Mouse (Mus musculus) heart, embryonic 13.5 days (tissue): ENCODE data around the gene Olfr1475. TPM values are rescaled to one million over a fixed set of nuclear protein-coding genes. Genes with fewer than 3 reads are reported as not detected.
"Not testable (repeated sequence)": the region's sequence is repeated elsewhere in the genome, so short reads cannot be mapped to it uniquely, and the experiment has no call there.

Experiments
- ATAC-seq: fragments of 200-750 bp; cut with Nextera tagmentation; 2 replicates; pipeline ENCODE4 v1.8.0; 2017; ENCODE audit warnings: moderate TSS enrichment; ENCODE audit not compliant: insufficient number of reproducible peaks, low FRiP score, low TSS enrichment; ENCODE audit errors: extremely low read depth
- H3K27ac ChIP-seq: fragments of 300-500 bp; sonication (generic); replicated peaks from 2 replicates; pipeline ENCODE4 v1.5.1; 2015; ENCODE audit warnings: moderate library complexity, mild to moderate bottlenecking, inconsistent platforms
- H3K27me3 ChIP-seq: fragments of 300-500 bp; sonication (generic); replicated peaks from 2 replicates; pipeline ENCODE4 v1.6.1; 2015; ENCODE audit warnings: mild to moderate bottlenecking, inconsistent platforms
- H3K36me3 ChIP-seq: fragments of 300-500 bp; sonication (generic); 2 replicates; pipeline ENCODE4 v1.6.1; 2015; ENCODE audit warnings: mild to moderate bottlenecking, inconsistent platforms
- H3K4me1 ChIP-seq: fragments of 300-500 bp; sonication (generic); 2 replicates; pipeline ENCODE4 v1.6.1; 2015; ENCODE audit warnings: inconsistent platforms
- H3K4me2 ChIP-seq: fragments of 300-500 bp; sonication (generic); 2 replicates; pipeline ENCODE4 v1.6.1; 2015; ENCODE audit warnings: inconsistent platforms, mild to moderate bottlenecking, moderate library complexity
- H3K4me3 ChIP-seq: fragments of 300-500 bp; sonication (generic); 2 replicates; pipeline ENCODE4 v1.5.1; 2015; ENCODE audit warnings: moderate library complexity, mild to moderate bottlenecking, inconsistent platforms
- H3K9ac ChIP-seq: fragments of 300-500 bp; sonication (generic); 2 replicates; pipeline ENCODE4 v1.6.1; 2015; ENCODE audit warnings: inconsistent platforms, mild to moderate bottlenecking, moderate library complexity
- H3K9me3 ChIP-seq: fragments of 300-500 bp; sonication (generic); 2 replicates; pipeline ENCODE4 v1.6.1; 2016; ENCODE audit warnings: inconsistent platforms
- WGBS: fragments of 180-500 bp; shearing (Covaris S2); methylation state at CpG from one replicate; pipeline ENCODE4 v1.1.7; 2015; ENCODE audit warnings: mixed read lengths; 5-methylcytosine and 5-hydroxymethylcytosine counted together
- polyA plus RNA-seq: library from polyadenylated mRNA; unstranded; fragments of >200 nt; fragmentation: Nextera tagmentation; extraction: Ambion mirVana; gene quantifications from 2 replicates; pipeline ENCODE4 v1.2.1, GENCODE M21; 2015

Olfr1475 gene
- not detected in 2 replicates for polyA plus RNA-seq

GRCm38 (mm10) chr19:13480096-13480495, at the start of gene Olfr1475:
Gene Olfr1475, minus strand, starts transcription at chr19:13480196.
- no peak within 1 kb of the TSS for H3K9ac ChIP-seq
- H3K9me3 ChIP-seq = no peaks in the 10 kb centered on the region
- H3K4me2 ChIP-seq = no peak within 1 kb of the TSS
- no peaks in the 10 kb centered on the region for H3K36me3 ChIP-seq
- no peak within 1 kb of the TSS for H3K4me3 ChIP-seq
- H3K27ac ChIP-seq = no peak within 1 kb of the TSS
- ATAC-seq = no peak
- H3K27me3 ChIP-seq = no peaks in the 10 kb centered on the region
- H3K4me1 ChIP-seq = no peaks in the 10 kb centered on the region

GRCm38 (mm10) chr19:13527613-13528012, 47.6 kb upstream of the Olfr1475 start, which contains the start of gene Olfr1480:
Gene Olfr1480, plus strand, starts transcription at chr19:13527913.
- Histone ChIP-seq H3K9me3 (peaks cover 11% of the 10 kb centered on the region; the same call in 1 of the 2 replicates), H3K36me3 (no peaks in the 10 kb centered on the region), H3K4me1 (no peaks in the 10 kb centered on the region), H3K4me3 (no peak within 1 kb of the TSS), H3K27me3 (no peaks in the 10 kb centered on the region), H3K4me2 (no peak within 1 kb of the TSS), H3K9ac (no peak within 1 kb of the TSS), H3K27ac (no peak within 1 kb of the TSS)
- no peak for ATAC-seq
- 50% methylated on average over 2 of the region's 2 CpGs for WGBS

GRCm38 (mm10) chr19:13500246-13500645, 20.2 kb upstream of the Olfr1475 start, which contains the start of gene Olfr1477:
Gene Olfr1477, plus strand, starts transcription at chr19:13500546.
- Histone ChIP-seq H3K27me3 (no peaks in the 10 kb centered on the region), H3K9me3 (peaks cover 10% of the 10 kb centered on the region), H3K27ac (no peak within 1 kb of the TSS), H3K36me3 (no peaks in the 10 kb centered on the region), H3K9ac (no peak within 1 kb of the TSS), H3K4me1 (no peaks in the 10 kb centered on the region), H3K4me2 (no peak within 1 kb of the TSS), H3K4me3 (no peak within 1 kb of the TSS)
- 53% methylated on average over 3 of the region's 3 CpGs for WGBS
- no peak for ATAC-seq

DNA sequence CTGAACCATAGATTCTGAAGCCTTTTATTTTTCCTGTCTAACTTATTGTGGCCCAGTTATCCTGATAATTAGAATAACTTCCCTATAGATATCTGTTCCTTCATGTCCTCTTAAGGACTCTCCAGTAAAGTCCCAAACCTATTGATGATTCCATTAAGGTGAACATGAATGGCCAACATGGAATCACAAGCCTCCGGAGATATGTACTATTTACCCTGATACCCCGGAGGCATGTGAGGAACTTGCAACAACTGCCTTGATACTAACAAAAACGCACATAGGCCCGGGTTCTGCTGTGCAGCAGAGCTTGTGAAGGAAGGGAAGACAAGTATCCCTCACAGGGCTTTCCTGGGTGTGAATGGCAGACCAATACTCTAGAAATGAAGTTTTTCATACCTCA, 10.7 kb downstream of the Olfr1475 start, which contains the start of gene Olfr1474:
Gene Olfr1474, plus strand, starts transcription at position 301 of the 400 bp plus-strand sequence.
- not testable (repeated sequence) for H3K27me3 ChIP-seq, ATAC-seq, H3K27ac ChIP-seq, H3K4me3 ChIP-seq, H3K4me2 ChIP-seq, H3K9me3 ChIP-seq, H3K9ac ChIP-seq, H3K36me3 ChIP-seq, H3K4me1 ChIP-seq
- WGBS = 72% methylated on average over 4 of the region's 4 CpGs

- no peak for ATAC-seq
- Histone ChIP-seq H3K27ac (no peak within 1 kb of the TSS), H3K4me2 (no peak within 1 kb of the TSS), H3K4me3 (no peak within 1 kb of the TSS), H3K4me1 (no peaks in the 10 kb centered on the region), H3K36me3 (no peaks in the 10 kb centered on the region), H3K9me3 (no peaks in the 10 kb centered on the region; the same call in 1 of the 2 replicates), H3K9ac (no peak within 1 kb of the TSS), H3K27me3 (no peaks in the 10 kb centered on the region)
- 53% methylated on average over 1 of the region's 1 CpGs for WGBS
These were observed 24.0 kb downstream of the Olfr1475 start, which contains the start of gene Olfr1472 for GRCm38 (mm10) chr19:13455986-13456385. Gene Olfr1472, minus strand, starts transcription at chr19:13456086.

DNA sequence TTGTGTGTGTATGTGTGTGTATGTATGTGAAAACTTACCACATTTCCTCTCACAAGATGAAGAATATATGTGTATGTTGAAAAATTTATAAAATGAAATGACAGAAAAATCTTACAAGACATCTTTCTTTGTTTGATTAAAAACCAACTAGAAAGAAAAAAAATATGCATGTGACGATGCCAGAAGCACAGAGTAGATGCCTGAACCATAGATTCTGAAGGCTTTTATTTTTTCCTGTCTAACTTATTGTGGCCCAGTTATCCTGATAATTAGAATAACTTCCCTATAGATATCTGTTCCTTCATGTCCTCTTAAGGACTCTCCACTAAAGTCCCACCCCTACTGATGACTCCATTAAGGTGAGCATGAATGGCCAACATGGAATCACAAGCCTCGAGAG, 36.9 kb downstream of the Olfr1475 start, which contains the start of gene Olfr1471:
Gene Olfr1471, plus strand, starts transcription at position 301 of the 400 bp plus-strand sequence.
- H3K9ac ChIP-seq, H3K4me2 ChIP-seq, H3K4me1 ChIP-seq, H3K9me3 ChIP-seq, H3K27me3 ChIP-seq, H3K27ac ChIP-seq, ATAC-seq, H3K36me3 ChIP-seq, H3K4me3 ChIP-seq: not testable (repeated sequence)
- WGBS = 47% methylated on average over 2 of the region's 2 CpGs

Other genes with a start within 250 kb of the Olfr1475 start
- gene Olfr1463, start 248.9 kb downstream of the Olfr1475 start, polyA plus RNA-seq = not detected in 2 replicates
- gene Olfr1465, start 164.7 kb downstream of the Olfr1475 start, polyA plus RNA-seq = not detected in 2 replicates
- gene Olfr1466, start 141.3 kb downstream of the Olfr1475 start, polyA plus RNA-seq = not detected in 2 replicates
- not detected in 2 replicates for gene Olfr1467, start 118.0 kb downstream of the Olfr1475 start, polyA plus RNA-seq
- not detected in 2 replicates for gene Olfr1469, start 72.3 kb downstream of the Olfr1475 start, polyA plus RNA-seq
- gene Olfr1471, start 36.8 kb downstream of the Olfr1475 start, polyA plus RNA-seq = not detected in 2 replicates
- not detected in 2 replicates for gene Olfr1472, start 24.1 kb downstream of the Olfr1475 start, polyA plus RNA-seq
- gene Olfr1474, start 10.6 kb downstream of the Olfr1475 start, polyA plus RNA-seq = not detected in 2 replicates
- gene Olfr1477, start 20.4 kb upstream of the Olfr1475 start, polyA plus RNA-seq = not detected in 2 replicates
- not detected in 2 replicates for gene Olfr1480, start 47.7 kb upstream of the Olfr1475 start, polyA plus RNA-seq
- not detected in 2 replicates for gene Olfr1484, start 103.3 kb upstream of the Olfr1475 start, polyA plus RNA-seq
- gene Olfr1487, start 137.2 kb upstream of the Olfr1475 start, polyA plus RNA-seq = not detected in 2 replicates
- gene Olfr1489, start 151.4 kb upstream of the Olfr1475 start, polyA plus RNA-seq = not detected in 2 replicates
- gene Olfr1490, start 170.9 kb upstream of the Olfr1475 start, polyA plus RNA-seq = not detected in 2 replicates
- not detected in 2 replicates for gene Olfr1491, start 217.1 kb upstream of the Olfr1475 start, polyA plus RNA-seq
- not detected in 2 replicates for gene Olfr1493-ps1, start 243.1 kb upstream of the Olfr1475 start, polyA plus RNA-seq